ENCODE assay signal across 8 mouse cellular contexts in genomic region chr14:34660788-34661591, GRCm38 (mm10). TPM values are rescaled to one million over a fixed set of nuclear protein-coding genes. Genes with fewer than 3 reads are reported as not detected.
DNase-seq lines count a peak whose midpoint lies in the region; ATAC-seq and TF ChIP-seq lines count a peak whose summit lies in the region.

No protein-coding gene starts in this region.

- no peak for TF ChIP-seq CTCF in kidney, postnatal 0 days (IDR thresholded peaks at IDR 0.05; ENCODE audit: low read depth)
- TF ChIP-seq CTCF in liver, postnatal 0 days (IDR thresholded peaks at IDR 0.05; ENCODE audit: low read depth): no peak
- TF ChIP-seq CTCF in small intestine, adult 2 months (IDR thresholded peaks at IDR 0.05; ENCODE audit: extremely low read depth, insufficient read length, insufficient replicate concordance, low read depth, low read length): no peak

- peaks cover 10% of the 10 kb centered on the region; the same call in 1 of the 2 replicates for H3K27me3 ChIP-seq in kidney, postnatal 0 days (ENCODE audit: insufficient read depth, low read length)
- H3K27me3 ChIP-seq in liver, postnatal 0 days (ENCODE audit: insufficient read depth, low read length): no peaks in the 10 kb centered on the region
- no peaks in the 10 kb centered on the region for H3K27me3 ChIP-seq in small intestine, adult 2 months (ENCODE audit: control insufficient read depth, insufficient read depth, low read length)

- TF ChIP-seq POLR2A in small intestine, adult 2 months (IDR thresholded peaks at IDR 0.05; ENCODE audit: low read depth, low read length): no peak

- H3K4me2 ChIP-seq in kidney, postnatal 0 days (ENCODE audit: low read length): peak overlapping the region; percentile 91
- peak overlapping the region; percentile 67 for H3K4me2 ChIP-seq in liver, postnatal 0 days (ENCODE audit: low read depth, low read length)

- H3K9ac ChIP-seq in kidney, postnatal 0 days (ENCODE audit: low read depth, low read length): peak overlapping the region; percentile 49; the same call in 1 of the 2 replicates
- peak overlapping the region; percentile 70 for H3K9ac ChIP-seq in liver, postnatal 0 days (replicated peaks)

- DNase-seq in kidney, postnatal 0 days (ENCODE audit: low spot score): no peak
- DNase-seq in kidney, adult 8-10 months: no peak
- peak; percentile 42 for DNase-seq in embryo, embryonic 10.5 days (ENCODE audit: low spot score)
- peak; percentile 3 to 5 for DNase-seq in heart, postnatal 36 days
- DNase-seq in liver, postnatal 0 days: peak; percentile 52
- DNase-seq in left cerebral cortex, adult 11 months (ENCODE audit: low spot score): no peak
- DNase-seq in Muller cell, postnatal 12 days (ENCODE audit: inconsistent ontology term): no peak

- no peaks in the 10 kb centered on the region for H3K36me3 ChIP-seq in kidney, postnatal 0 days (ENCODE audit: insufficient read depth, low read length)
- H3K36me3 ChIP-seq in liver, postnatal 0 days (replicated peaks; ENCODE audit: insufficient read depth, low read length): no peaks in the 10 kb centered on the region
- H3K36me3 ChIP-seq in small intestine, adult 2 months (ENCODE audit: control insufficient read depth, insufficient read depth, low read length): no peaks in the 10 kb centered on the region

- H3K4me1 ChIP-seq in kidney, postnatal 0 days (replicated peaks; ENCODE audit: insufficient read depth, low read length): peaks cover 5% of the 10 kb centered on the region; the same call in 1 of the 2 replicates
- H3K4me1 ChIP-seq in liver, postnatal 0 days (ENCODE audit: insufficient read depth): peaks cover 26% of the 10 kb centered on the region
- peaks cover 4% of the 10 kb centered on the region; the same call in 1 of the 2 replicates for H3K4me1 ChIP-seq in small intestine, adult 2 months (ENCODE audit: control insufficient read depth, insufficient read depth, insufficient read length, low read length)

- intact Hi-C loops in heart, postnatal 36 days (cut with DNase I): no loop called here

- H3K4me3 ChIP-seq in kidney, postnatal 0 days (replicated peaks; ENCODE audit: low read depth, low read length): peak overlapping the region; percentile 48
- peak overlapping the region; percentile 64 for H3K4me3 ChIP-seq in liver, postnatal 0 days (ENCODE audit: low read depth, low read length)
- H3K4me3 ChIP-seq in small intestine, adult 2 months (ENCODE audit: low read depth, low read length): peak overlapping the region; percentile 65

- H3K27ac ChIP-seq in kidney, postnatal 0 days: no peak overlapping the region
- peak overlapping the region; percentile 87 for H3K27ac ChIP-seq in liver, postnatal 0 days (ENCODE audit: low read depth)
- H3K27ac ChIP-seq in small intestine, adult 2 months (ENCODE audit: insufficient read depth, low read depth, low read length): no peak overlapping the region; the same call in 1 of the 2 replicates

- H3K9me3 ChIP-seq in kidney, postnatal 0 days (replicated peaks; ENCODE audit: low read length): no peaks in the 10 kb centered on the region; the same call in 1 of the 2 replicates
- H3K9me3 ChIP-seq in liver, postnatal 0 days (ENCODE audit: low read length): no peaks in the 10 kb centered on the region

- WGBS in kidney, postnatal 0 days: 21% methylated on average over 22 of the region's 22 CpGs
- 19% methylated on average over 22 of the region's 22 CpGs for WGBS in liver, postnatal 0 days (ENCODE audit: insufficient replicate concordance)
- WGBS in small intestine, adult 2 months: 27% methylated on average over 22 of the region's 22 CpGs

- ATAC-seq in kidney, postnatal 0 days (replicated peaks; ENCODE audit: low FRiP score, low read depth): 0 out of 2 replicates have a peak, but pooled peaks have one; percentile 21
- peak; percentile 31 for ATAC-seq in liver, postnatal 0 days

- TF ChIP-seq EP300 in liver, postnatal 0 days (IDR thresholded peaks at IDR 0.05; ENCODE audit: low read depth): no peak

RNA-seq across cellular contexts. Expression of gene Wapl, which starts 12.7 kb away (rescaled TPM):
- 23.7 and 25.0 TPM in 2 replicates for polyA plus RNA-seq in kidney, postnatal 0 days (2015; fragmentation: Nextera tagmentation; extraction: Ambion mirVana)
- total RNA-seq in heart, postnatal 36 days (2021): 10 to 100 TPM; 36.5 to 37.6 TPM
- polyA plus RNA-seq in liver, postnatal 0 days (2015; fragmentation: Nextera tagmentation; extraction: Ambion mirVana): 15.3 TPM in 2 replicates
- 2.1 and 6.0 TPM in 2 replicates for polyA plus RNA-seq in small intestine, adult 2 months (2012; rRNA removed)

Comparison
In these comparisons a context has a peak if more than half of its experiments do, and no peak if none do; other contexts are left out.
1. DNase-seq: peak in embryo, embryonic 10.5 days (single experiment), heart, postnatal 36 days (2 of 2) and liver, postnatal 0 days (single experiment); none in kidney, postnatal 0 days (single experiment), kidney, adult 8-10 months (0 of 2), left cerebral cortex, adult 11 months (single experiment) and Muller cell, postnatal 12 days (single experiment).
2. Peak in every context shown above with its lines, with median percentiles within 50 percentile points of each other: H3K4me3 ChIP-seq.